Mouse (Mus musculus) neural tube, embryonic 13.5 days (tissue): ENCODE measurements at regions not wholly inside any gene's neighbourhood (a gene's known extent, or its start where the extent isn't known, plus 50 kb on each side); places are given as distances from the start of the nearest gene placed in this dataset.
"Not testable (repeated sequence)": the region's sequence is repeated elsewhere in the genome, so short reads cannot be mapped to it uniquely, and the experiment has no call there.

Source experiments
- ATAC-seq: fragments of 200-750 bp; cut with Nextera tagmentation; 2 replicates; pipeline ENCODE4 v1.8.0; 2017; ENCODE audit warnings: low read depth, mild to moderate bottlenecking, moderate TSS enrichment, moderate library complexity
- H3K27ac ChIP-seq: fragments of 300-500 bp; sonication (generic); replicated peaks from 2 replicates; pipeline ENCODE4 v1.5.1; 2015; ENCODE audit warnings: moderate library complexity, mild to moderate bottlenecking, inconsistent platforms
- H3K27me3 ChIP-seq: fragments of 300-500 bp; sonication (generic); 2 replicates; pipeline ENCODE4 v1.6.1; 2015; ENCODE audit warnings: mild to moderate bottlenecking, inconsistent platforms
- H3K36me3 ChIP-seq: fragments of 300-500 bp; sonication (generic); 2 replicates; pipeline ENCODE4 v1.6.1; 2015; ENCODE audit warnings: mild to moderate bottlenecking, inconsistent platforms
- H3K4me1 ChIP-seq: fragments of 300-500 bp; sonication (generic); replicated peaks from 2 replicates; pipeline ENCODE4 v1.6.1; 2015; ENCODE audit warnings: inconsistent platforms
- H3K4me2 ChIP-seq: fragments of 300-500 bp; sonication (generic); 2 replicates; pipeline ENCODE4 v1.6.1; 2015; ENCODE audit warnings: inconsistent platforms, mild to moderate bottlenecking, moderate library complexity
- H3K4me3 ChIP-seq: fragments of 300-500 bp; sonication (generic); 2 replicates; pipeline ENCODE4 v1.5.1; 2015; ENCODE audit warnings: mild to moderate bottlenecking, inconsistent platforms
- H3K9ac ChIP-seq: fragments of 300-500 bp; sonication (generic); 2 replicates; pipeline ENCODE4 v1.6.1; 2015; ENCODE audit warnings: moderate library complexity, mild to moderate bottlenecking, inconsistent platforms
- H3K9me3 ChIP-seq: fragments of 300-500 bp; sonication (generic); 2 replicates; pipeline ENCODE4 v1.6.1; 2016; ENCODE audit warnings: inconsistent platforms
- WGBS: fragments of 180-500 bp; shearing (Covaris S2); methylation state at CpG from one replicate; pipeline ENCODE4 v1.1.7; 2015; 5-methylcytosine and 5-hydroxymethylcytosine counted together

DNA sequence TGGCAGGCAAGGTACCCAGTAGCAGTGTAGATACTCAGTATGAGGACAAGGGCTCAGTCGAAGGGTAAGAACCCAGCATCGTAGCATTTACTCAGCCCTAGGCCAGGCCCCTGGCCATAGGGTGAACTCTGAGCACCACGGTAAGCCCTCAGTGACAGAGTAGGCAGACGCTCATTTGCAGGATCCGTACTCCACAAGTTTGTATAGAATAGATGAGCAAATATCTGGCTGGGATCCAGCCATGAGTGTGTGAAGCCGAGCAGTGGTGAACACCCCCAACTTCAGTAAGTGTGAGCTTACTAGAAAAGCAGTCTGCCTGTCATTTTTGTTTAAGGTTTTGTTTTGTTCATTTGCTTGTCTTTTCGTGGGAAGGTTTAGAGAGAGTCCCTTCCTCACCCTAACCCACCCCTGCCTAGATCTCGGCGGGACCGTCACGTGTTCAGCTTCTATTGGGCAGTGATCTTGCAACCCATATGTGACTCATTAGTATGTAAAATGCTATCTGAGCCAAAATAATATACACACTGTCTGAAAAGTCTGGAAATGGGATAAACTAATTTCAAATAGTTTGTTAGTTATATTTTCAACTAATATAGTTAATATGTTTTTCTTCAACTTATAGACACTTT, 76.3 kb downstream of the Gm5447 start:
- H3K36me3 ChIP-seq, result no peaks in the 10 kb centered on the region
- no peaks in the 10 kb centered on the region for H3K27me3 ChIP-seq
- no peak for ATAC-seq
- H3K4me2 ChIP-seq, result no peak overlapping the region
- WGBS, result 85% methylated on average over 11 of the region's 11 CpGs
- H3K4me3 ChIP-seq, result no peak overlapping the region
- H3K27ac ChIP-seq, result no peak overlapping the region
- H3K4me1 ChIP-seq, result peaks cover 6% of the 10 kb centered on the region; the same call in 1 of the 2 replicates
- no peak overlapping the region for H3K9ac ChIP-seq
- no peaks in the 10 kb centered on the region for H3K9me3 ChIP-seq

DNA sequence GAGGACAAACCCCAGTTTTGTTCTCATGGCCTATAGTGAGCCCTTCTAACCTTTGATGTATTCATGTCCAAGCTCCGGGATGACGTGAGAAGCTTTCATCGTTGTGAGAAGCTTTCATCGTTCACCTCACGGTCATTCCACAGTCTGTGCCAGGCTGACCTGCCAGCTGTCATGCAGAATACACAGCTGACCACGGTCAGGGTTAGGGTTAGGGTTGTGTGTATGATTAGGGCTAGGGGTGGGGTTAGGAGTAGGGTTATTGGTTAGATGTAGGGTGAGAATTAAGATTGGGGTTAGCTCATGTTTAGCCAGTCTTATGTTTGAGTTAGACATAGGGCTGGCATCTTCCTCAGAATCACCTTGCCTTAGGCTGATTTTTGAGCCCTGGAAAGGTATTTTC, 77.6 kb downstream of the Gm5447 start:
- H3K9me3 ChIP-seq, H3K4me3 ChIP-seq, H3K27me3 ChIP-seq, ATAC-seq, H3K4me2 ChIP-seq, H3K27ac ChIP-seq, H3K9ac ChIP-seq, H3K36me3 ChIP-seq, H3K4me1 ChIP-seq: not testable (repeated sequence)
- 40% methylated on average over 2 of the region's 6 CpGs for WGBS

DNA sequence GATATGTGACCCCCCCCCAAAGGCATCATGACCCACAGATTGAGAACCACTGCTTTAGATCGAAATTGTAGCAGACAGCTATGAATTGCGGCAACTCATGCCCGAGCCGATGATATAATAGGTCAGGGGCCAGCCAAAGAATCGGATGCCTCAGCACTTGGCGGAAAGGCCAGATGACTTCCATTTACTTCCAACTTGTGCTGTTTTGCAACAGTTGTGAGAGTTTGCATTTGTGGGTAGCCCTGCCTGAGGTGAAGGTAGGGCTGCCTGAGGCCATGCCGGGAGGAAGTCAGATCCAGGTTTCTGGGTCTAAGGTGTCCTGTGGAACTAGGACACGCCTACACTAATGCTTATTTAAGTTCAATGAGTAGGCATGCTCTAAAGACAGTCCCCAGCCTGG, 80.4 kb downstream of the Gm5447 start:
- no peak for ATAC-seq
- WGBS, result 92% methylated on average over 8 of the region's 8 CpGs
- H3K4me3 ChIP-seq, result no peak overlapping the region
- H3K9me3 ChIP-seq, result no peaks in the 10 kb centered on the region
- H3K4me1 ChIP-seq, result no peaks in the 10 kb centered on the region
- no peak overlapping the region for H3K9ac ChIP-seq
- H3K4me2 ChIP-seq, result no peak overlapping the region
- H3K36me3 ChIP-seq, result no peaks in the 10 kb centered on the region
- H3K27ac ChIP-seq, result no peak overlapping the region
- no peaks in the 10 kb centered on the region for H3K27me3 ChIP-seq

DNA sequence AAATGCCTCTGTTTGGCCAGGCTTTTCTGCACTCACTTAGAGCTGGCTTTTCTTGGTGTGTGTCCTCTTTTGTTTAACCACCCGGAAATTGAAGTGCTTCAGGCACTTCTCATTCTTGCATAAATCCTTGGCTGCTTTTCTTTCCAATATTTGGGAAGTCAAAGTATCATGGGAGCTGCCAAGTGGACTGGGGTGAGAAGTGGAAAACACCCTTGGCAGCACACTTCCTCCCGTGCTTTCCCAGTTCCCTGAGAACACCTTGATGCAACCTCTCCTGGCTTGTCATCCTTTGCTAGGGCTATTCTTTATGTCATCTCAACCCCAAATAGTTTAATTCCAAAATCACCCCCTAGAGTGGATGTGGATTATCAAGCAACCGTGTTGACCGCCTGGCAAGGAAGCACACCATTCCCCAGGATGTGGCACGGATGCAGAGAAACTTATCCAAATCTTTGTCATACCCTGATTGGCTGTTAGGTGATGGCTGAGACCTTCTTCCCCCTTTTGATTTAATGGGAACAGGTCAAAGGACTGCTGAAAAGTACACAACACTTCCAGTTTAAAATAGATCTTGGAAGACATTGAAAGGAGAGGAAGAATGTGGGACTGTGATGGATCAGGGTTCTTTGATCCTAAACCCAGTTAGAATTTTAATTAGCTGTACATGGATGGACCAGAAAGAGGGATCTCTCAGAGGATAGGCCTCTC, 81.5 kb downstream of the Gm5447 start:
- 76% methylated on average over 5 of the region's 5 CpGs for WGBS
- no peaks in the 10 kb centered on the region for H3K36me3 ChIP-seq
- no peak overlapping the region for H3K4me2 ChIP-seq
- no peaks in the 10 kb centered on the region for H3K4me1 ChIP-seq
- H3K27ac ChIP-seq, result no peak overlapping the region
- H3K27me3 ChIP-seq, result no peaks in the 10 kb centered on the region
- no peaks in the 10 kb centered on the region for H3K9me3 ChIP-seq
- H3K9ac ChIP-seq, result no peak overlapping the region
- ATAC-seq, result no peak
- no peak overlapping the region for H3K4me3 ChIP-seq

DNA sequence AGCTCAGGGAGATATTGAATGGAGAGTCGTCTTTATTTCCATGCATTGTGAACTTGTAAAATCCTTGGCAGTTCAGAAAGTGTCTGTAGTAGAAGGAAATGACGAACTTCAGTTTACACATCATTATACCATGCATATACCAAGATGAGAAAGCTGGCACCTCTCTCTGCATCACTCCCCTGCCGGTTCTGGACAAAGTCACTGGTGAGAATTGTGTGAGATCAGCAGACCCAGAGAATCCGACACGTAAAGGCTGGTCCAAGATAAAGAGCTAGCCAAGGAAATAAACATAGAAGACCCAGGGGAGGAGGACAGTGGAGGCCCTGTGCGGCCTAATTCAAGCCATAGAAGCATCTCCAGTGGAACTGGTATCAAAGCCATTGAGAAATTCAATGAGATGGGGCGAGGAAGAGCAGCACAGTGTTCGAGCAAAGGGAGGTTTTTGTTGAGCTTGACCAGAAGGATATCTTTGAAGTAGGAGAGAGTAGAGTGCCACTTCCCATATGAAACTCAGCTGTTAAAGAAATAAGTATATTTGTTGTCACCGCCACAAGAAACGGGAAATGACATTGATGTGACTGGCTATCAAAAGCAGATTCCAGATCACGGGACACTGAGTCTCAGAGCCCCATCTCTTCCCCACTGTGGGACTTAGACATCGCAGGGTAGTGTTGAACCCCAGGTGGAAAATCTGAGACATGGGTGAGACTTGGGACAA, 82.3 kb downstream of the Gm5447 start:
- Histone ChIP-seq H3K27ac (no peak overlapping the region), H3K9ac (no peak overlapping the region)

DNA sequence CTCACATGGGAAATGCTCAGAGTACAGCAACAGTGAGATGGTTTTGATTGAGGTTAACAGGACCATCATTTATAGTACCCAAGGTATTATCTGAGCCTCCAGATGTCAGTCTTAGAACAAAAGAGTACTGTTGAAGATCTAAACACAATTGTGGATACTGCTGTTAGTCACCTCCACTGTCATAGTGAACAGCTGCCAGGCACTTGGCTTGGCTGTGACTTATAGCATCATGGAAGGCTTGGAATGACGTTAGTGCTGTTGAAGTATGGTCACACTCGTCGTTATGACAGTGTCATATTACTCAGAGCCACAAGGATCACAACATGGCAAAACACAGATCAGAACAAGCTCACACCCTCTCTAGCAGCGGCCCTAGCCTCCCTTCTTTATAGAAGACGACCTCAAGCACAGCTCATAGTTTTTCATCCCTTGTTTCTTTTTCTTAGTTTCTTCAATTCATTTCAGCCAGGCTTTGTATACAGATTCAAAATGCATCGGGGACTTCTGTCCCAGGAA, 87.0 kb downstream of the Gm5447 start:
- whole genome bisulfite sequencing, result 68% methylated on average over 6 of the region's 6 CpGs
- Histone ChIP-seq H3K27ac (no peak overlapping the region), H3K4me2 (no peak overlapping the region), H3K4me1 (no peaks in the 10 kb centered on the region), H3K9ac (no peak overlapping the region), H3K9me3 (0 out of 2 replicates have a peak, but pooled peaks cover 5% of the 10 kb centered on the region), H3K36me3 (no peaks in the 10 kb centered on the region), H3K27me3 (no peaks in the 10 kb centered on the region), H3K4me3 (no peak overlapping the region)
- ATAC-seq, result no peak

More for the DNA sequence above, 82.3 kb downstream of the Gm5447 start:
- 90% methylated on average over 12 of the region's 12 CpGs for WGBS
- ATAC-seq, result no peak
- no peaks in the 10 kb centered on the region for H3K4me1 ChIP-seq
- no peaks in the 10 kb centered on the region for H3K36me3 ChIP-seq
- no peak overlapping the region for H3K4me3 ChIP-seq
- H3K4me2 ChIP-seq, result no peak overlapping the region
- no peaks in the 10 kb centered on the region for H3K27me3 ChIP-seq
- no peaks in the 10 kb centered on the region for H3K9me3 ChIP-seq

DNA sequence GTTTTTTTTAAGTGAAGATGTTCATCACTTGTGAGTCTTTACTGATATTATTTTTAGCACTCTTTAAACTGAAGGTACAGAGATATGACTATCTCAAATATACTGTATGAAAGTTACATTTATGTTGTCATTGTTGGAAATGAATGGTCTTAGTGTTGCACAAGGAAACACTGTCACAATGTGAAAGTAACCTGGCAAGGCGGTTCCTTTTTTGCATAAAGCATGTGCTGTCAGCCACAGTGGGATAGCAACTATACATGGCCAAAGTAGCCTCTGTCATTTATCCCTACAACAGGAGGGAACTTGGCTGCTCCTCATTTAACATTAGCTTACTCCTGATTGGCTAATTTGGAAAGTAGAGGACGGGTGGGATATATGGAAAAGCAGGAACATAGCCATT, 94.3 kb downstream of the Gm5447 start:
- Histone ChIP-seq H3K9ac (no peak overlapping the region), H3K4me3 (no peak overlapping the region), H3K4me2 (no peak overlapping the region), H3K36me3 (no peaks in the 10 kb centered on the region), H3K9me3 (0 out of 2 replicates have a peak, but pooled peaks cover 5% of the 10 kb centered on the region), H3K4me1 (no peaks in the 10 kb centered on the region), H3K27ac (no peak overlapping the region), H3K27me3 (no peaks in the 10 kb centered on the region)
- no peak for ATAC-seq
- 80% methylated on average over 2 of the region's 2 CpGs for WGBS

DNA sequence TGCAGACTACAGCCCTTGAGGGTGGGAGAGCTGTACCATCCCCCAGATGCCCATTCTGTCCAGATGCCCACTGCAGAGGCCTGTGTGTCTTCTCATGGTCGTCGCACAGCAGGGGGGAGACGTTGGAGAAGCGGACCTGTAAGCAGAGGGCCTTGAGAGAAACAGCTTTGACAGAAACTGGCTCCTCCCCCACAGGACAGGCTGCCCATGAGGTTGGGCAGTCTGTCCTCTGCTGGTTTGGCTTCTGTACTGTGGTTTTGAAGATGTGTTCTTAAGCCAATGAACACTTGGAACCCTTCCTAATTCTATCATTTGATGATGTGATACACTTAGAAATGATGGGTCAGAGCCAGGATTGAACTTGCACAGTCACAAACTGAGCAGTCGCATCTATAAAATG, 102.5 kb downstream of the Gm5447 start:
- Histone ChIP-seq H3K27ac (no peak overlapping the region), H3K4me1 (no peaks in the 10 kb centered on the region), H3K27me3 (peaks cover 33% of the 10 kb centered on the region), H3K4me3 (no peak overlapping the region), H3K4me2 (no peak overlapping the region), H3K9ac (no peak overlapping the region), H3K36me3 (no peaks in the 10 kb centered on the region), H3K9me3 (no peaks in the 10 kb centered on the region)
- 50% methylated on average over 5 of the region's 5 CpGs for WGBS
- no peak for ATAC-seq

DNA sequence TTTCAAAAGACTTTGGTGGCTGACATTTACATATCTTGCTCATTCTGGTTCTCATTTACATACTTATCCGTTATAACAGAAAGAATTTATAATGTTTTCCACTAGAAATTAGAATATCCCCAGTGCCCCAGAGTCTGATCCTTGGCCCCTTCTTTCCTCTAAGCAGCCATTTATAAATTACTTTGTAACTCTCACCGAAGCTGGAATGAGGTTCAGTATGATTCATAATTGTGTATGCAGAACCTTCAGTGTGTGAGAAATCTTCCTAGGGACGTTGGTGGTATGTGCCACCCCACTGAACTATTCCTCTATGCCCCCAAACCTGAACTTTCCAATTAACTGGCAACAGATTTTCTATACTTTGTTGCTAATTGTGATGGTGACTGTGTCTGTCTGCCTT, 104.7 kb downstream of the Gm5447 start:
- no peaks in the 10 kb centered on the region for H3K4me1 ChIP-seq
- no peak for ATAC-seq
- WGBS, result 71% methylated on average over 3 of the region's 3 CpGs

DNA sequence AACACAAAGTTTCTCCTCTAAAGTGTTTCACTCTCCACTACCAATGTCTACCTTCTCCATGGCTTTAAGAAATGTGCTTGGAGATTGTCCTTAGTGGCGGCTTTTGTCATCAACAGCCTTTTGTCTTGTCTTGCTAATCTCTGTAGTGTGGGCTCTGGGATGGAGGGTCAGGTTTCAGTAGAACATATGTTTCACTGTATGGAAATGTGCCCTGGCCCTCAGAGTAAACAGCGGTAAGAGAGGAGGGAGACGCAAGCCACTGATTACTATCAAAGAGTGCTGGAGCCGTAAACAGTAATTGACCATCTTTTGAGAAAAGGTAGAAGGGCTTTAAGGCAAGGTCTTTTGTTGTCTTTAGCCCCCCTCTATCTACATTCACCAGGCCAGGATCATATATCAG, 106.2 kb downstream of the Gm5447 start:
- H3K4me1 ChIP-seq, result no peaks in the 10 kb centered on the region
- no peak overlapping the region for H3K27ac ChIP-seq
- no peak overlapping the region for H3K4me3 ChIP-seq
- no peak overlapping the region for H3K4me2 ChIP-seq
- H3K9me3 ChIP-seq, result no peaks in the 10 kb centered on the region
- no peak overlapping the region for H3K9ac ChIP-seq
- 10% methylated on average over 4 of the region's 4 CpGs for WGBS
- no peaks in the 10 kb centered on the region for H3K36me3 ChIP-seq
- peaks cover 48% of the 10 kb centered on the region for H3K27me3 ChIP-seq
- no peak for ATAC-seq

More for the DNA sequence above, 104.7 kb downstream of the Gm5447 start:
- H3K27ac ChIP-seq, result no peak overlapping the region
- peaks cover 40% of the 10 kb centered on the region for H3K27me3 ChIP-seq
- H3K4me3 ChIP-seq, result no peak overlapping the region
- H3K36me3 ChIP-seq, result no peaks in the 10 kb centered on the region
- H3K4me2 ChIP-seq, result no peak overlapping the region
- H3K9me3 ChIP-seq, result no peaks in the 10 kb centered on the region
- no peak overlapping the region for H3K9ac ChIP-seq

DNA sequence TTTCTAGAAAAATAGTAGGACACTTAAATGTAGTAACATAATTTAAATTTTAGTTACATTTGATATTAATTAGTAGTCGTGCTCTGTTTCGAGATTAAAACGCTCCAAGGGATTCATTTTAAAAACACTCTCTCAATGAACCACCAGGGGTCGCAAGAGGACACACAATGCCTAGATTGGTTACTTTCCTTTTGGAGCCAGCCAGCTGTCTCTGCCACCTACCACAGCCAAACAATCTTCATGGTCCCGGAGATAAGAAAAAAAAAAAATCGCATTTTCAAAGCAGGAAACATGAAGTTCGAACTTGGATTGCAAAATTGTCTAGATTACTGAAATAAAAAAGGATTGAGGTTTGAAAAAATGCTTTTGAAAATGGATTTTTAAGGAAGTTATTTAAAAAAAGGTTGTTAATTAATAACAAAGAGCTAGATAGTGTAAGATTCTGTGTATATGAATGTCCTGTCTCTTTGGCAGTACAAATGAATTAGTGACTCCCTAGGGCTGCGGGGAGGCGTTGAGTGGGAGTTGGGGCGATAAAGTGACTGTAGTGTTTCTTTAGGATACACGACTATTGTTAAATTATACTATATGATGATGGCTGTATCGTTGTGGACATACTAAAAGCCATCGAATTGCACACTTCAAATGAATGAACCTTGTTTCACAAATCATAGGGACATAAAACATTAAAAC, 108.6 kb downstream of the Gm5447 start:
- H3K4me1 ChIP-seq, result no peaks in the 10 kb centered on the region
- H3K4me2 ChIP-seq, result no peak overlapping the region
- 31% methylated on average over 13 of the region's 13 CpGs for WGBS
- no peak for ATAC-seq
- H3K9me3 ChIP-seq, result no peaks in the 10 kb centered on the region
- peaks cover 46% of the 10 kb centered on the region for H3K27me3 ChIP-seq
- no peak overlapping the region for H3K9ac ChIP-seq
- H3K27ac ChIP-seq, result no peak overlapping the region
- no peaks in the 10 kb centered on the region for H3K36me3 ChIP-seq
- no peak overlapping the region for H3K4me3 ChIP-seq

DNA sequence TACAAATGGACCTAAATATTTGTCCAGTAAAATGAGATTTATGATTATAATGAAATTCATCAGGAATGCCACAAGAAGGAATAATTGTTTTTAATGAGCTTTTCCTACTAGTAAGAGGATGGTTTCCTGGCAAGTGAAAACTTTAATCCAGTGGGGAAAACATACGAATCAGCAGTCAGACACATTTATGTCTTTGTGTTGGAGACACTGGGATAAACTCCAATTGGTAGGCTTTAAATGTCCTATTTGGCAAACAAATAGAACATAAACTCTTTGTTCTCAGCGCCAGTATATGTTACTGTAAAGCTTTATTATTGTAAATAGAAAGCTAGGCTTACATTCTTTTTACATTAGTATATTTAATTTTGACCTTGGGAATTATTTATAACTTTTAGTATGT, 127.0 kb downstream of the Gm5447 start:
- Histone ChIP-seq H3K4me3 (no peak overlapping the region), H3K9ac (no peak overlapping the region), H3K4me1 (no peaks in the 10 kb centered on the region), H3K27ac (no peak overlapping the region), H3K4me2 (no peak overlapping the region), H3K36me3 (no peaks in the 10 kb centered on the region), H3K9me3 (no peaks in the 10 kb centered on the region), H3K27me3 (no peaks in the 10 kb centered on the region)
- ATAC-seq, result no peak
- WGBS, result 77% methylated on average over 2 of the region's 2 CpGs
